Mouse (Mus musculus): Measurements from ENCODE around the gene Nf2.

DNA sequence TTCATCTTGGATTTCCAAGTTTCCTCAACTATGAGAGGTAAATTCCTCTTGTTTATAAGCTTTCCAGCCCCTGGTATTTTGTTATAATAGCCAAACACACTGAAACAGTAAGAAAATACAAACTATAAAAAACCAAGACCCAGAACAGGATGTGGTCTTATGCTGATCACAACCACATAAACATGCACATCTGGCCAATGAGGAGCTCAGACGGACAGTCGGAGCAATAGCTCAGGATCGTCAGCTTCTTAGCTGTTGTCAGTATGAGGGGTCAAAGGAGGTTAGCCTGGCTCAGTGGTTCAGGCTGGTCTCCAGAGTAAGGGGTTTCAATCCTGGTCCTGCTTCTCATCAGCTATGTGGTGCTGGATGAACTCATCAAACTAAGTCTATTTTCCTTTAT lies 66.2 kb downstream of the Nf2 start:
- TF ChIP-seq CTCF (IDR thresholded peaks at IDR 0.05; ENCODE audit: low read depth, low read length): no peak
- no peak for TF ChIP-seq POLR2A (IDR thresholded peaks at IDR 0.05; ENCODE audit: insufficient read depth, low read length)
- no peak for TF ChIP-seq EP300 (IDR thresholded peaks at IDR 0.05; ENCODE audit: insufficient read depth, low read depth, low read length)
